Mouse (Mus musculus) hindbrain, embryonic 14.5 days (tissue): ENCODE measurements around the gene Pold4. TPM values are rescaled to one million over a fixed set of nuclear protein-coding genes. Genes with fewer than 3 reads are reported as not detected.
"Not testable (repeated sequence)": the region's sequence is repeated elsewhere in the genome, so short reads cannot be mapped to it uniquely, and the experiment has no call there.

Source experiments
- ATAC-seq: fragments of 200-750 bp; cut with Nextera tagmentation; 2 replicates; pipeline ENCODE4 v1.8.0; 2017; ENCODE audit warnings: moderate number of reproducible peaks, mild to moderate bottlenecking, moderate TSS enrichment, moderate library complexity; ENCODE audit not compliant: low FRiP score
- DNase-seq: peaks from one replicate; pipeline ENCODE4 v3.0.0-alpha.2; 2015; ENCODE audit warnings: low spot score
- H3K27ac ChIP-seq: fragments of 300-500 bp; sonication (generic); 2 replicates; pipeline ENCODE4 v1.5.1; 2014; ENCODE audit warnings: mild to moderate bottlenecking, moderate library complexity
- H3K27me3 ChIP-seq: fragments of 300-500 bp; sonication (generic); 2 replicates; pipeline ENCODE4 v1.6.1; 2014; ENCODE audit warnings: mild to moderate bottlenecking, low read length, mixed read lengths; ENCODE audit not compliant: control insufficient read depth, insufficient read depth
- H3K36me3 ChIP-seq: fragments of 300-500 bp; sonication (generic); replicated peaks from 2 replicates; pipeline ENCODE4 v1.6.1; 2014; ENCODE audit not compliant: control insufficient read depth, insufficient read depth
- H3K4me1 ChIP-seq: fragments of 300-500 bp; sonication (generic); replicated peaks from 2 replicates; pipeline ENCODE4 v1.6.1; 2014; ENCODE audit warnings: antibody characterized with exemption, low read length, mixed read lengths; ENCODE audit not compliant: control insufficient read depth, insufficient read depth
- H3K4me2 ChIP-seq: fragments of 300-500 bp; sonication (generic); replicated peaks from 2 replicates; pipeline ENCODE4 v1.6.1; 2014; ENCODE audit warnings: mild to moderate bottlenecking, moderate library complexity
- H3K4me3 ChIP-seq: fragments of 300-500 bp; sonication (generic); replicated peaks from 2 replicates; pipeline ENCODE4 v1.5.1; 2014; ENCODE audit warnings: mild to moderate bottlenecking, low read length
- H3K9ac ChIP-seq: fragments of 300-500 bp; sonication (generic); 2 replicates; pipeline ENCODE4 v1.6.1; 2014
- H3K9me3 ChIP-seq: fragments of 300-500 bp; sonication (generic); 2 replicates; pipeline ENCODE4 v1.6.1; 2016; ENCODE audit warnings: low read length; ENCODE audit not compliant: control insufficient read depth
- WGBS: fragments of 180-500 bp; shearing (Covaris S2); extraction: QIAGEN DNeasy Blood & Tissue Kit; methylation state at CpG from one replicate; pipeline ENCODE4 v1.1.7; 2014; 5-methylcytosine and 5-hydroxymethylcytosine counted together
- polyA plus RNA-seq: library from polyadenylated mRNA; unstranded; fragments of >200 nt; fragmentation: Nextera tagmentation; extraction: Ambion mirVana; gene quantifications from 2 replicates; pipeline ENCODE4 v1.2.1, GENCODE M21; 2014

Gene Pold4
- polyA plus RNA-seq, 1 experiment from 2014 or later = 20.4 TPM

DNA sequence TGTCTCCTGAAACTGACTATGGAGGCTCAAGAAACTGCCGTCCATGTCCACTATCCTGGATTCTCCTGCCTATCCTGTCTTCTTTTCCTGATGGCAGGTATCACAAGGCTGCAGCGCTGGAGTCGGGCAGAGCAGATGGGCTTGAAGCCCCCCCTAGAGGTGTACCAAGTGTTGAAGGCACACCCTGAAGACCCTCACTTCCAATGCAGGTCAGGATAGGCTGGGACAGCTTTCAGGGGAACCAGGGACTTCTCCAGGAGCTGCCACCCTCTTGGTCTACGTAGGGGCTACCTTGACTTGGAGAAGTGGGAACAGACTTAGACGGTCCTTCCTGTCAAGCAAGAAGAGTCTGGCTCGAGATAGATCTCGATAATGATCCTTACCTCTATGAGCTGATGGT, 952 bp downstream of the Pold4 start:
- H3K9me3 ChIP-seq = no peaks in the 10 kb centered on the region
- no peak overlapping the region for H3K27ac ChIP-seq
- no peak for DNase-seq
- H3K27me3 ChIP-seq = peaks cover 13% of the 10 kb centered on the region
- H3K4me2 ChIP-seq = peak overlapping the region; percentile 79
- no peaks in the 10 kb centered on the region for H3K36me3 ChIP-seq
- peaks cover 10% of the 10 kb centered on the region for H3K4me1 ChIP-seq
- WGBS = 83% methylated on average over 7 of the region's 7 CpGs
- peak overlapping the region; percentile 74; the same call in 1 of the 2 replicates for H3K9ac ChIP-seq
- no peak for ATAC-seq
- H3K4me3 ChIP-seq = peak overlapping the region; percentile 48; the same call in 1 of the 2 replicates

- DNase-seq = no peak
These were observed 2.8 kb downstream of the Pold4 start for GRCm38 (mm10) chr19:4234548-4234947.

DNA sequence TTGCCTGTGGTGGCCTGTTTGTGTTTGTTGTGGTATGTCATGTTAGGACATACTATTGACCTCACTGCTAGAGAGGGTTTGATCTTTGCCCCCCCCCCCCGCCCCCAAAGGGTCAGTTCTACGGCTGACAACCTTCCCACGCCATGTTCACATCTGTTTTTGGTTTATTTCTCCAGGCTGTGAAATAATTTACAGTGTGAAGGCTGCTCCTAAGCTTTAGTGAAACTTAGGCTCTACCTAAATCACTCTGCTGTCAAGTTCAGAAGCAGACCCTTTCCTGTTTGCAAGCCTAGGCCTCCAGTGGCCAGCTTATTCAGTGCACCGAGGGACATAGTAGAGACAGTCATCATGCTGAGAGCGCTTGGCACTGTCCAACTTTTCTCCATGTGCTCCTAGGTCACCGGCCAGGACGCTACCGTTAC, 8.6 kb downstream of the Pold4 start:
- H3K4me2 ChIP-seq = no peak overlapping the region
- H3K27ac ChIP-seq = no peak overlapping the region
- DNase-seq = no peak
- 81% methylated on average over 8 of the region's 8 CpGs for WGBS
- no peak for ATAC-seq
- no peaks in the 10 kb centered on the region for H3K4me1 ChIP-seq
- no peaks in the 10 kb centered on the region for H3K27me3 ChIP-seq
- H3K9ac ChIP-seq = no peak overlapping the region
- no peaks in the 10 kb centered on the region for H3K9me3 ChIP-seq
- H3K4me3 ChIP-seq = no peak overlapping the region
- no peaks in the 10 kb centered on the region for H3K36me3 ChIP-seq

More at GRCm38 (mm10) chr19:4234548-4234947, 2.8 kb downstream of the Pold4 start:
- ATAC-seq = no peak
- Histone ChIP-seq H3K27ac (no peak overlapping the region), H3K4me1 (peaks cover 10% of the 10 kb centered on the region), H3K4me3 (no peak overlapping the region), H3K27me3 (peaks cover 3% of the 10 kb centered on the region; the same call in 1 of the 2 replicates), H3K9me3 (no peaks in the 10 kb centered on the region), H3K36me3 (no peaks in the 10 kb centered on the region), H3K4me2 (no peak overlapping the region), H3K9ac (no peak overlapping the region)
- WGBS = 82% methylated on average over 4 of the region's 4 CpGs

- H3K9me3 ChIP-seq = no peaks in the 10 kb centered on the region
- DNase-seq (no peak), ATAC-seq (no peak)
- H3K36me3 ChIP-seq = no peaks in the 10 kb centered on the region
- no peaks in the 10 kb centered on the region for H3K4me1 ChIP-seq
- H3K27me3 ChIP-seq = no peaks in the 10 kb centered on the region
- WGBS = 73% methylated on average over 3 of the region's 3 CpGs
- no peak overlapping the region for H3K9ac ChIP-seq
- no peak overlapping the region for H3K27ac ChIP-seq
- no peak overlapping the region for H3K4me2 ChIP-seq
- H3K4me3 ChIP-seq = no peak overlapping the region
These were observed 10.7 kb downstream of the Pold4 start for GRCm38 (mm10) chr19:4242416-4242815.

- ATAC-seq = no peak
- no peak overlapping the region for H3K4me2 ChIP-seq
- DNase-seq = no peak
- H3K27ac ChIP-seq = no peak overlapping the region
- H3K4me3 ChIP-seq = no peak overlapping the region
- 86% methylated on average over 6 of the region's 6 CpGs for WGBS
- H3K9ac ChIP-seq = no peak overlapping the region
- H3K27me3 ChIP-seq = no peaks in the 10 kb centered on the region
- no peaks in the 10 kb centered on the region for H3K9me3 ChIP-seq
- no peaks in the 10 kb centered on the region for H3K4me1 ChIP-seq
- H3K36me3 ChIP-seq = no peaks in the 10 kb centered on the region
These were observed 13.1 kb downstream of the Pold4 start for GRCm38 (mm10) chr19:4244775-4245174.

- Histone ChIP-seq H3K9me3 (no peaks in the 10 kb centered on the region), H3K4me3 (no peak overlapping the region), H3K36me3 (no peaks in the 10 kb centered on the region), H3K9ac (no peak overlapping the region), H3K4me2 (no peak overlapping the region), H3K27me3 (no peaks in the 10 kb centered on the region), H3K27ac (no peak overlapping the region), H3K4me1 (no peaks in the 10 kb centered on the region)
- ATAC-seq (no peak), DNase-seq (no peak)
- WGBS = 55% methylated on average over 1 of the region's 1 CpGs
These were observed 15.3 kb downstream of the Pold4 start for GRCm38 (mm10) chr19:4247010-4247409.

DNA sequence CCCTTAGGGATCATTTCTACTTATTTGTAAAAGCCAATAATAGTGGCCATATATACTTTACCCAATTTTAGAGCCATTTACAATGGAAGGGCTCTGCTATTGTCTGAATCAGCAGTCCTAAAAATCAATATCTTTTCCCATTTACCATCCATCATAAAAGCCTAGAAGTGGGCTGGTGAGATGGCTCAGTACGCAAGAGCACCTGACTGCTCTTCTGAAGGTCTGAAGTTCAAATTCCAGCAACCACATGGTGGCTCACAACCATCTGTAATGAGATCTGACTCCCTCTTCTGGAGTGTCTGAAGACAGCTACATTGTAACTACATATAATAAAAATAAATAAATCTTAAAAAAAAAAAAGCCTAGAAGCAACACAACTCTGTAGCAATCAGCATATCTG, 17.0 kb downstream of the Pold4 start:
- not testable (repeated sequence) for H3K4me3 ChIP-seq, H3K9me3 ChIP-seq, H3K4me2 ChIP-seq, ATAC-seq, DNase-seq, H3K9ac ChIP-seq, H3K27me3 ChIP-seq, H3K27ac ChIP-seq, H3K4me1 ChIP-seq, H3K36me3 ChIP-seq
- 79% methylated on average over 1 of the region's 1 CpGs for WGBS

DNA sequence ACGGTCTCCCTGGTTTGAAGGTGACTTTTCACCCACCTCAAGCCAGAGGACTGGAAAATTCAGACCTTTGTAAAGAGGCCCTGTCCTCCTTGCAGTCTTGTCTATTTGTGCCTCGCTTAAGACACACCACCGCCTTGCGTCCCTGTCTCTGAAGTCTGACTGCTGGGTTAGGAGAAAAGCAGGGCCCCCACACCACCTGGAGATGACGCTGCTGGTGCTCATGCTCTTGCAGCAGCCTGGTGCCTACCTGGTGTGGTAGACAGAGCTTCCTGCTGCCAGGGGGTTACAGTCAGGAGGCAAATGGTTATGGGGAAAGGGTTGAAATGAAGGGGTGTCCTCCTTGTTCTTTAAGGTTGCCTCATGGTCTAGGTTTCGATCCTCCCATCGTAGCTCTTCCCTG, 22.5 kb downstream of the Pold4 start:
- 93% methylated on average over 7 of the region's 7 CpGs for WGBS
- Histone ChIP-seq H3K4me1 (0 out of 2 replicates have a peak, but pooled peaks cover 4% of the 10 kb centered on the region), H3K27me3 (no peaks in the 10 kb centered on the region), H3K4me3 (no peak overlapping the region), H3K36me3 (no peaks in the 10 kb centered on the region), H3K27ac (no peak overlapping the region), H3K4me2 (no peak overlapping the region), H3K9me3 (no peaks in the 10 kb centered on the region), H3K9ac (no peak overlapping the region)
- DNase-seq (no peak), ATAC-seq (no peak)

DNA sequence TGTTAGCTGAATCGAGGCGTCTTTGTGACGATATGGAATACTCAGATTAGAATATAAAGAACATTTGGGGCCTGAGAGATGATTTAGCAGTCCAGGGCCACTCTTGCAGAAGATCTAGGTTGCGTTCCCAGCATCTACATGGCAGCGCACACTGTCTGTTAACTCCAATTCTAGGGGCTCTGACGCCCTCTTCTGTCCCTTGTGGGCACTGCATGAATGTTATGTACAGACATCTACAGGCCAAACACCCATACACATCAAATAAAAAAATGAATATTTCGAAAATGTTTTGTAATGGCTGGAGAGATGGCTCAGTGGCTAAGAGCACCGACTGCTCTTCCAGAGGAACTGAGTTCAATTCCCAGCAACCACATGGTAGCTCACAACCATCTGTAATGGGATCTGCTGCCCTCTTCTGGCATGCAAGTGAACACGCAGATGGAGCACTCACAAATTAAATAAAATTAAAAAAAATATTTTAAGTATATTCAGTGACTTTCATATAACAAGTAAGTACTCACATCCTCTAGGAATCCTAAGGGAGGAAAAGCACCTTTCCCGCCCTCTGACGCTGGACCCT, 24.0 kb downstream of the Pold4 start:
- H3K9me3 ChIP-seq = no peaks in the 10 kb centered on the region
- H3K4me2 ChIP-seq = no peak overlapping the region
- no peak overlapping the region for H3K9ac ChIP-seq
- ATAC-seq (no peak), DNase-seq (no peak)
- H3K4me1 ChIP-seq = 0 out of 2 replicates have a peak, but pooled peaks cover 4% of the 10 kb centered on the region
- H3K27ac ChIP-seq = no peak overlapping the region
- WGBS = 71% methylated on average over 11 of the region's 11 CpGs
- H3K36me3 ChIP-seq = no peaks in the 10 kb centered on the region
- H3K27me3 ChIP-seq = no peaks in the 10 kb centered on the region
- H3K4me3 ChIP-seq = no peak overlapping the region
